Mouse (Mus musculus) hindbrain, embryonic 12.5 days (tissue): ENCODE measurements around the gene Ccdc184. TPM values are rescaled to one million over a fixed set of nuclear protein-coding genes. Genes with fewer than 3 reads are reported as not detected.

Source experiments
- ATAC-seq: fragments of 200-750 bp; cut with Nextera tagmentation; 2 replicates; pipeline ENCODE4 v1.8.0; 2017; ENCODE audit warnings: moderate TSS enrichment; ENCODE audit not compliant: low FRiP score
- H3K27ac ChIP-seq: fragments of 300-500 bp; sonication (generic); 2 replicates; pipeline ENCODE4 v1.5.1; 2016; ENCODE audit warnings: mild to moderate bottlenecking
- H3K27me3 ChIP-seq: fragments of 300-500 bp; sonication (generic); 2 replicates; pipeline ENCODE4 v1.6.1; 2016; ENCODE audit warnings: mild to moderate bottlenecking
- H3K36me3 ChIP-seq: fragments of 300-500 bp; sonication (generic); 2 replicates; pipeline ENCODE4 v1.6.1; 2016; ENCODE audit warnings: mild to moderate bottlenecking
- H3K4me1 ChIP-seq: fragments of 300-500 bp; sonication (generic); 2 replicates; pipeline ENCODE4 v1.6.1; 2016
- H3K4me2 ChIP-seq: fragments of 300-500 bp; sonication (generic); replicated peaks from 2 replicates; pipeline ENCODE4 v1.6.1; 2016; ENCODE audit warnings: mild to moderate bottlenecking
- H3K4me3 ChIP-seq: fragments of 300-500 bp; sonication (generic); 2 replicates; pipeline ENCODE4 v1.5.1; 2016; ENCODE audit warnings: mild to moderate bottlenecking
- H3K9ac ChIP-seq: fragments of 300-500 bp; sonication (generic); 2 replicates; pipeline ENCODE4 v1.6.1; 2016; ENCODE audit warnings: mild to moderate bottlenecking, moderate library complexity
- H3K9me3 ChIP-seq: fragments of 300-500 bp; sonication (generic); replicated peaks from 2 replicates; pipeline ENCODE4 v1.6.1; 2016; ENCODE audit warnings: mild to moderate bottlenecking
- WGBS: fragments of 180-500 bp; shearing (Covaris S2); methylation state at CpG from one replicate; pipeline ENCODE4 v1.1.7; 2016; 5-methylcytosine and 5-hydroxymethylcytosine counted together
- polyA plus RNA-seq: library from polyadenylated mRNA; unstranded; fragments of >200 nt; fragmentation: Nextera tagmentation; extraction: Ambion mirVana; gene quantifications from 2 replicates; pipeline ENCODE4 v1.2.1, GENCODE M21; 2016

Ccdc184 gene
- polyA plus RNA-seq, 1 experiment from 2014 or later: 24.7 TPM

- H3K4me2 ChIP-seq: no peak overlapping the region
- no peak for ATAC-seq
- H3K36me3 ChIP-seq: peaks cover 51% of the 10 kb centered on the region
- H3K27me3 ChIP-seq: no peaks in the 10 kb centered on the region
- H3K27ac ChIP-seq: no peak overlapping the region
- H3K4me3 ChIP-seq: no peak overlapping the region
- no peak overlapping the region for H3K9ac ChIP-seq
- peaks cover 9% of the 10 kb centered on the region for H3K4me1 ChIP-seq
- 86% methylated on average over 5 of the region's 5 CpGs for WGBS
- H3K9me3 ChIP-seq: no peaks in the 10 kb centered on the region
Observed at GRCm38 (mm10) chr15:98140809-98141208, 26.1 kb upstream of the Ccdc184 start.

GRCm38 (mm10) chr15:98142515-98142914 lies 24.4 kb upstream of the Ccdc184 start:
- Histone ChIP-seq H3K4me3 (no peak overlapping the region), H3K27ac (no peak overlapping the region), H3K4me2 (no peak overlapping the region), H3K9ac (no peak overlapping the region), H3K36me3 (peaks cover 37% of the 10 kb centered on the region), H3K4me1 (peaks cover 13% of the 10 kb centered on the region), H3K27me3 (no peaks in the 10 kb centered on the region), H3K9me3 (no peaks in the 10 kb centered on the region)
- no peak for ATAC-seq
- WGBS: 82% methylated on average over 10 of the region's 10 CpGs

- peak overlapping the region; percentile 89 for H3K4me2 ChIP-seq
- peak overlapping the region; percentile 80 for H3K27ac ChIP-seq
- 1% methylated on average over 35 of the region's 36 CpGs for WGBS
- H3K36me3 ChIP-seq: peaks cover 17% of the 10 kb centered on the region
- peak; percentile 67 for ATAC-seq
- no peaks in the 10 kb centered on the region for H3K27me3 ChIP-seq
- peaks cover 13% of the 10 kb centered on the region for H3K4me1 ChIP-seq
- H3K4me3 ChIP-seq: peak overlapping the region; percentile 97
- H3K9me3 ChIP-seq: no peaks in the 10 kb centered on the region
- peak overlapping the region; percentile 98 for H3K9ac ChIP-seq
Observed at GRCm38 (mm10) chr15:98144861-98145507, 22.0 kb upstream of the Ccdc184 start.

GRCm38 (mm10) chr15:98145559-98146181 lies 21.3 kb upstream of the Ccdc184 start:
- Histone ChIP-seq H3K9me3 (no peaks in the 10 kb centered on the region), H3K27ac (peak overlapping the region; percentile 80), H3K9ac (peak overlapping the region; percentile 98), H3K4me3 (peak overlapping the region; percentile 97), H3K4me1 (peaks cover 13% of the 10 kb centered on the region), H3K4me2 (peak overlapping the region; percentile 89), H3K27me3 (no peaks in the 10 kb centered on the region), H3K36me3 (peaks cover 14% of the 10 kb centered on the region)
- WGBS: under 1% methylated on average over 38 of the region's 38 CpGs
- ATAC-seq: peak; percentile 98

GRCm38 (mm10) chr15:98148356-98148755 lies 18.6 kb upstream of the Ccdc184 start:
- WGBS: 81% methylated on average over 3 of the region's 3 CpGs
- no peak overlapping the region for H3K4me3 ChIP-seq
- no peak overlapping the region for H3K27ac ChIP-seq
- no peak overlapping the region for H3K4me2 ChIP-seq
- no peak for ATAC-seq
- no peak overlapping the region for H3K9ac ChIP-seq
- H3K4me1 ChIP-seq: peaks cover 13% of the 10 kb centered on the region
- no peaks in the 10 kb centered on the region for H3K9me3 ChIP-seq
- H3K27me3 ChIP-seq: no peaks in the 10 kb centered on the region
- no peaks in the 10 kb centered on the region for H3K36me3 ChIP-seq

GRCm38 (mm10) chr15:98149166-98149602 lies 17.8 kb upstream of the Ccdc184 start:
- Histone ChIP-seq H3K9ac (no peak overlapping the region), H3K9me3 (no peaks in the 10 kb centered on the region), H3K4me2 (no peak overlapping the region), H3K36me3 (no peaks in the 10 kb centered on the region), H3K4me3 (no peak overlapping the region), H3K27ac (no peak overlapping the region), H3K4me1 (peaks cover 13% of the 10 kb centered on the region), H3K27me3 (no peaks in the 10 kb centered on the region)
- no peak for ATAC-seq
- 79% methylated on average over 10 of the region's 10 CpGs for WGBS

- Histone ChIP-seq H3K4me3 (no peak overlapping the region), H3K4me2 (no peak overlapping the region), H3K9ac (no peak overlapping the region), H3K27ac (0 out of 2 replicates have a peak overlapping the region, but pooled peaks have one; percentile 48), H3K4me1 (no peaks in the 10 kb centered on the region), H3K9me3 (no peaks in the 10 kb centered on the region), H3K27me3 (no peaks in the 10 kb centered on the region), H3K36me3 (no peaks in the 10 kb centered on the region)
- 72% methylated on average over 7 of the region's 7 CpGs for WGBS
- no peak for ATAC-seq
Observed at GRCm38 (mm10) chr15:98152916-98153315, 14.0 kb upstream of the Ccdc184 start.

GRCm38 (mm10) chr15:98153625-98154024 lies 13.3 kb upstream of the Ccdc184 start:
- WGBS: 31% methylated on average over 3 of the region's 3 CpGs
- Histone ChIP-seq H3K9me3 (no peaks in the 10 kb centered on the region), H3K9ac (no peak overlapping the region), H3K4me2 (no peak overlapping the region), H3K4me3 (no peak overlapping the region), H3K4me1 (no peaks in the 10 kb centered on the region), H3K36me3 (no peaks in the 10 kb centered on the region), H3K27ac (no peak overlapping the region), H3K27me3 (no peaks in the 10 kb centered on the region)
- ATAC-seq: no peak

- H3K27me3 ChIP-seq: no peaks in the 10 kb centered on the region
- no peak overlapping the region for H3K4me3 ChIP-seq
- H3K27ac ChIP-seq: no peak overlapping the region
- H3K4me1 ChIP-seq: no peaks in the 10 kb centered on the region
- H3K36me3 ChIP-seq: no peaks in the 10 kb centered on the region
- H3K4me2 ChIP-seq: no peak overlapping the region
- WGBS: 70% methylated on average over 4 of the region's 4 CpGs
- ATAC-seq: no peak
- H3K9me3 ChIP-seq: no peaks in the 10 kb centered on the region
- H3K9ac ChIP-seq: no peak overlapping the region
Observed at GRCm38 (mm10) chr15:98154146-98154545, 12.8 kb upstream of the Ccdc184 start.

GRCm38 (mm10) chr15:98154631-98155030 lies 12.3 kb upstream of the Ccdc184 start:
- no peak overlapping the region for H3K9ac ChIP-seq
- H3K9me3 ChIP-seq: no peaks in the 10 kb centered on the region
- no peak overlapping the region for H3K4me2 ChIP-seq
- 76% methylated on average over 3 of the region's 3 CpGs for WGBS
- no peak overlapping the region for H3K4me3 ChIP-seq
- no peaks in the 10 kb centered on the region for H3K36me3 ChIP-seq
- H3K4me1 ChIP-seq: no peaks in the 10 kb centered on the region
- no peaks in the 10 kb centered on the region for H3K27me3 ChIP-seq
- no peak for ATAC-seq
- no peak overlapping the region for H3K27ac ChIP-seq

- H3K9me3 ChIP-seq: no peaks in the 10 kb centered on the region
- H3K4me2 ChIP-seq: no peak overlapping the region
- no peak overlapping the region for H3K4me3 ChIP-seq
- no peak for ATAC-seq
- WGBS: 91% methylated on average over 5 of the region's 5 CpGs
- no peak overlapping the region for H3K27ac ChIP-seq
- no peaks in the 10 kb centered on the region for H3K4me1 ChIP-seq
- no peaks in the 10 kb centered on the region for H3K36me3 ChIP-seq
- H3K9ac ChIP-seq: no peak overlapping the region
- no peaks in the 10 kb centered on the region for H3K27me3 ChIP-seq
Observed at GRCm38 (mm10) chr15:98155272-98155671, 11.7 kb upstream of the Ccdc184 start.

GRCm38 (mm10) chr15:98155944-98156343 lies 11.0 kb upstream of the Ccdc184 start:
- Histone ChIP-seq H3K4me1 (peaks cover 6% of the 10 kb centered on the region; the same call in 1 of the 2 replicates), H3K4me3 (no peak overlapping the region), H3K9ac (no peak overlapping the region), H3K36me3 (no peaks in the 10 kb centered on the region), H3K9me3 (no peaks in the 10 kb centered on the region), H3K4me2 (no peak overlapping the region), H3K27me3 (no peaks in the 10 kb centered on the region), H3K27ac (no peak overlapping the region)
- WGBS: 75% methylated on average over 4 of the region's 4 CpGs
- ATAC-seq: no peak

GRCm38 (mm10) chr15:98157253-98157652 lies 9.7 kb upstream of the Ccdc184 start:
- no peak overlapping the region for H3K9ac ChIP-seq
- no peak for ATAC-seq
- 83% methylated on average over 1 of the region's 1 CpGs for WGBS
- H3K27me3 ChIP-seq: no peaks in the 10 kb centered on the region
- no peak overlapping the region for H3K27ac ChIP-seq
- peaks cover 7% of the 10 kb centered on the region; the same call in 1 of the 2 replicates for H3K4me1 ChIP-seq
- H3K36me3 ChIP-seq: no peaks in the 10 kb centered on the region
- no peak overlapping the region for H3K4me2 ChIP-seq
- no peaks in the 10 kb centered on the region for H3K9me3 ChIP-seq
- no peak overlapping the region for H3K4me3 ChIP-seq
